Mouse (Mus musculus): ENCODE results near the gene Tmod3. TPM values are rescaled to one million over a fixed set of nuclear protein-coding genes. Genes with fewer than 3 reads are reported as not detected.

Tmod3 gene
- polyA plus RNA-seq, 1 experiment = not detected

DNA sequence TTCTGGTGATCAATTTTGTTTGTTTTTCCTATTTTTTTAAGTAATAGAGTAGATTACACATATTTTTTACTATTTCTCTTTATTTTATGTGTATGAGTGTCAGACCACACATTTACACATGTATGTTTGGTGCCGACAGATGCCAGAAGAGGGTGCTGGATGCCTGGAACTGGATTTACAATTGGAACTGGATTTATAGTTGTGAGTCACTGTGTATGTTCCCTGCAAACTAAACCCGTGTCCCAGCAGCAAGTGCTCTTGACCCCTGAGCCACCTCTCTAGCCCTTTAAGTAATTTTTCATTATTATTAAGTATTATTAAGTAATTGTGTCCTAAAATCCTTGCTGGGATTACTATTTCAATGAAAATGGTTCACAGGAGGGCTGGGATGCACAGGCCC, 37.2 kb downstream of the Tmod3 start:
- TF ChIP-seq CTCF (IDR thresholded peaks at IDR 0.05; ENCODE audit: insufficient read depth, low read depth, low read length) (no peak), POLR2A (IDR thresholded peaks at IDR 0.05; ENCODE audit: insufficient read depth, low read depth, low read length) (no peak)
- H3K4me1 ChIP-seq (ENCODE audit: control insufficient read depth, insufficient read depth, low read length) = peaks cover 2% of the 10 kb centered on the region; the same call in 1 of the 2 replicates
- H3K27ac ChIP-seq (ENCODE audit: insufficient read depth, low read depth, low read length) = 0 out of 2 replicates have a peak overlapping the region, but pooled peaks have one; percentile 62
- 34% methylated on average over 2 of the region's 2 CpGs for WGBS
- H3K4me3 ChIP-seq (ENCODE audit: insufficient read depth, low read depth, low read length) = no peak overlapping the region

DNA sequence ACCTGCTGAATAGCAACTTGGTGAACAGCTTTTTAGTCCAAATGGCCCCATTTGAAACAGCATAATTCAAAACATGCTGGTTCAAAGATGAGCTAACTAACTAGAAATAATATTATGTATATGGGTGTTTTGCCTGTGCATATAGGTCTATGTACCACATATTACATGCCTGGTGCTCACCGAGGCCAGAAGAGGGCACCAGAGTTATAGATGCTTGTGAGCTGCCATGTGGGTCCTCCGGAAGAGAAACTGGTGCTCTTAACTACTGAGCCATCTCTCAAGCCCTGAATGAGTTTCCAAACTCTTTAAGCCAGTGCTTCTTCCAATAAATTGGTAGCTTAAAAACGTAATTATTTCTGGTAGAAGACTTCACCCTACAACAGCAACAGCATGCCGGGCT, 37.7 kb downstream of the Tmod3 start:
- Histone ChIP-seq H3K4me3 (ENCODE audit: insufficient read depth, low read depth, low read length) (no peak overlapping the region), H3K27ac (ENCODE audit: insufficient read depth, low read depth, low read length) (no peak overlapping the region), H3K4me1 (ENCODE audit: control insufficient read depth, insufficient read depth, low read length) (peaks cover 2% of the 10 kb centered on the region; the same call in 1 of the 2 replicates)
- WGBS = 48% methylated on average over 4 of the region's 4 CpGs
- no peak for TF ChIP-seq POLR2A (IDR thresholded peaks at IDR 0.05; ENCODE audit: insufficient read depth, low read depth, low read length)
- no peak for TF ChIP-seq CTCF (IDR thresholded peaks at IDR 0.05; ENCODE audit: insufficient read depth, low read depth, low read length)

DNA sequence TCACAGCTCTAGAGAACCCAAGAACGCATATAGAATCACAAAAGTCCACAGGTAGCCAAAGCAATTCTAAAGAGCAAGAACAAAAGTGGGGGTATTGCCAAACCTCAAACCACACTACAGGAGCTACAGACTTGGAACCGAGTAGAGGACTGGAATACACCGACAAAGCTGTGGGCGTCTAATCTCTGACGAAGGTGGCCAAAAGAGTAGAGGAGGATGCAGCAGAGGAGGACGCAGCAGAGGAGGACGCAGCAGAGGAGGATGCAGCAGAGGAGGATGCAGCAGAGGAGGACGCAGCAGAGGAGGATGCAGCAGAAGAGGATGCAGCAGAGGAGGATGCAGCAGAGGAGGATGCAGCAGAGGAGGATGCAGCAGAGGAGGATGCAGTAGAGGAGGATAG, 38.5 kb downstream of the Tmod3 start:
- H3K4me3 ChIP-seq (ENCODE audit: insufficient read depth, low read depth, low read length) = no peak overlapping the region
- no peak for TF ChIP-seq POLR2A (IDR thresholded peaks at IDR 0.05; ENCODE audit: insufficient read depth, low read depth, low read length)
- TF ChIP-seq CTCF (IDR thresholded peaks at IDR 0.05; ENCODE audit: insufficient read depth, low read depth, low read length) = no peak
- peaks cover 2% of the 10 kb centered on the region; the same call in 1 of the 2 replicates for H3K4me1 ChIP-seq (ENCODE audit: control insufficient read depth, insufficient read depth, low read length)
- H3K27ac ChIP-seq (ENCODE audit: insufficient read depth, low read depth, low read length) = no peak overlapping the region
- 75% methylated on average over 8 of the region's 8 CpGs for WGBS

DNA sequence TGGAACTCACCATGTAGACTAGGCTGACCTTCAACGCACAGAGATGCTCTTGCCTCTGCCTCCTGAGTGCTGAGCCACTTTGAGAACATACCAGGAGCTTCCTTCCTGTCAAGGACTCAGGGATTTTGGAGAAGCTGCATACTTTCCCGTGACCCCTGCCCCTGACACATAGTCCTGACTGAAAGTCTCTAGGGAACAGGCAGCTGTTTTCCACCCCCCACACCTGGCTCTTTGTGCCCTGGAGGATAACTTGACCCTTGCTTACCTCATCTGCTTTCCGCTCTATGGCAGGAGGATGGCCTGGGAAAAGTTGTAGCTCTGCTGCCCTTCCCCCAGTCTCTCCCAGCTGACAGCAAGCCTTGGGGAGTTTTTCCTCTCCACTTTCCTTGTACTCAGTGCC, 41.7 kb downstream of the Tmod3 start:
- Histone ChIP-seq H3K27ac (ENCODE audit: insufficient read depth, low read depth, low read length) (no peak overlapping the region), H3K4me1 (ENCODE audit: control insufficient read depth, insufficient read depth, low read length) (peaks cover 2% of the 10 kb centered on the region; the same call in 1 of the 2 replicates), H3K4me3 (ENCODE audit: insufficient read depth, low read depth, low read length) (no peak overlapping the region)
- 82% methylated on average over 3 of the region's 3 CpGs for WGBS
- TF ChIP-seq POLR2A (IDR thresholded peaks at IDR 0.05; ENCODE audit: insufficient read depth, low read depth, low read length) = no peak

DNA sequence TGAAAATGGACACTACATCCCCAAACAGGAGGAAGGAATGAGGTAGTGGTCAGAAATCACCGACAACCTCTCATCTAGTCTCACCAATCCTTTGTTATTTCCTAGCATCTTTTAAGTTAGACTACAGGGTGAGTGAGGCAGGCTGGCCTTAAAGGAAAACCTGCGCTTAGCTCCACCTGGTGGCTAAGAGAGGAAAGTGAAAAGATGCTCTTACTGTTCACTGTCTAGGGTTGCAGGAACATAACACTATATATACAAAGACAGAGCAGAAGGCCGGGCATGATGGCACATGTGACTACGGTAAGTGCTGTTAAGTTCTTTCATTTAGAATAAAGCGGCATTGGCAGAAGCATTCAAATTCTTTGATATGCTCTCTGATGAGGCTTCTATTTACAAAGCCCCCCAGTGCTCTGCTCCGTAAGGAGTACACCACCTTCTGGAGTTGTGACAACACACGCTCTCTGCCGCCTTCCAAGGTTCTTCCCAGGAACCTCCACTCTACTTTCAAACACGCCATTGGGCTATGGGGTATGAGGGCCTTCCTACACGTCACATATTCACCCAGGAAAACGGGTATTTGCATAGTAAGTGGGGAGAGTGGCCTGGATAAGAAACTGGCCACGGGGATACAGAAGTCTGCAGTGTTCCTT, 43.9 kb downstream of the Tmod3 start:
- Histone ChIP-seq H3K4me3 (ENCODE audit: insufficient read depth, low read depth, low read length) (no peak overlapping the region), H3K4me1 (ENCODE audit: control insufficient read depth, insufficient read depth, low read length) (peaks cover 2% of the 10 kb centered on the region; the same call in 1 of the 2 replicates), H3K27ac (ENCODE audit: insufficient read depth, low read depth, low read length) (no peak overlapping the region)
- WGBS = 56% methylated on average over 12 of the region's 12 CpGs
- TF ChIP-seq POLR2A (IDR thresholded peaks at IDR 0.05; ENCODE audit: insufficient read depth, low read depth, low read length) (no peak), CTCF (IDR thresholded peaks at IDR 0.05; ENCODE audit: insufficient read depth, low read depth, low read length) (no peak)

DNA sequence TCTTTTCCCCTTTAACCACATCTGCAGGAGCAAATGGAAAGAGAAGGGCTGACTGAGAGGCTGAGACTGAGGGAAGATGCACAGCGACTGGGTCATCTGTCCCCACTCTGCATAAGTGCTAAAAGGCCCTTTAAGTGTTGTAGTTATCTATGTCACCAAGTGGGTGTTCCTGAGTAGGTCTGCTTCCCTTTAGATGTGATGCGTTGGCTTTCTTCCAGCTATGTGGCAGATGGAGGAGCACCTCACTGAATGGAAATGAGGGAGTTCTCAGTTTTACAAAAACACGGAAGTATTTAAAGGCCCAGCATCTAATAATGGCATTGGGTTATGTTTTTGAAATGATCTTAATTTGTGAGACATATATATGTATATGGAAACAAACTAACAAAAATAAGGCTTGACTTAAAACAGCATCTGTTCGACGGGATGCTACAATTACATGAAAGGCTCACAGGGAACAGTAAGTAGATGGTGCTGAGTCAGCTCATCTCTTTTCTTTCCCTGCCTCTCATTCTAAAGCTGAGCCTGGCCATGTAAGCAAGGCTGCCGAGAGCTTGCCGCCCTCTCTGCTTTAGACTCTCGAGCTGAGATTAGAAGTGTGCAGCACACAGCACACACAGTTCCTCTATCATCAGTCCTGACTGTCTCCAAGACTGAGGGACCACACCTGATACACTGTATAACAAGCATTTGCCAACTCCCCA, 48.1 kb downstream of the Tmod3 start:
- TF ChIP-seq POLR2A (IDR thresholded peaks at IDR 0.05; ENCODE audit: insufficient read depth, low read depth, low read length) (no peak), CTCF (IDR thresholded peaks at IDR 0.05; ENCODE audit: insufficient read depth, low read depth, low read length) (no peak)
- Histone ChIP-seq H3K27ac (ENCODE audit: insufficient read depth, low read depth, low read length) (peak overlapping the region; percentile 45), H3K4me1 (ENCODE audit: control insufficient read depth, insufficient read depth, low read length) (peaks cover 2% of the 10 kb centered on the region; the same call in 1 of the 2 replicates), H3K4me3 (ENCODE audit: insufficient read depth, low read depth, low read length) (no peak overlapping the region)
- 30% methylated on average over 8 of the region's 8 CpGs for WGBS

DNA sequence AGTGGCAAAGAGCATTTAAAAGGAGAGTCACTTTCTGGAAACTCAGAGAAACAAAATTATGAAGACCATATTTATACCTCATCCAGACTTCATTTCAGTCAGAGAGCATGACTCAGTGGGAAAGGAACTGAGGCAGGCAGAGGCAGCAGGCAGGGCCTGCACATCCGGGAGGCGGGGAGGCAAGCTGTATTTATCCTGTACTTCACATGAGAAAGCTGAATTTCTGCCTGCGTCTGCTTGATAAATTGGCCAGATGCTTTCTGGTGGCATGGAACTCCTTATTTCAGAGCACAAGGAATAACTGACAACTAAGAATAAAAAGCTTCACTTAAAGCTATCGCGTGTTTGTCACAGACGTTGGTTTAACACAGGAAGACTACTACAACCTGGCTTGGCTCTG, 55.1 kb downstream of the Tmod3 start:
- no peak overlapping the region for H3K27ac ChIP-seq (ENCODE audit: insufficient read depth, low read depth, low read length)
- TF ChIP-seq CTCF (IDR thresholded peaks at IDR 0.05; ENCODE audit: insufficient read depth, low read depth, low read length) = no peak
- TF ChIP-seq POLR2A (IDR thresholded peaks at IDR 0.05; ENCODE audit: insufficient read depth, low read depth, low read length) = no peak
- 40% methylated on average over 6 of the region's 6 CpGs for WGBS
- peaks cover 5% of the 10 kb centered on the region for H3K4me1 ChIP-seq (ENCODE audit: control insufficient read depth, insufficient read depth, low read length)
- H3K4me3 ChIP-seq (ENCODE audit: insufficient read depth, low read depth, low read length) = no peak overlapping the region

DNA sequence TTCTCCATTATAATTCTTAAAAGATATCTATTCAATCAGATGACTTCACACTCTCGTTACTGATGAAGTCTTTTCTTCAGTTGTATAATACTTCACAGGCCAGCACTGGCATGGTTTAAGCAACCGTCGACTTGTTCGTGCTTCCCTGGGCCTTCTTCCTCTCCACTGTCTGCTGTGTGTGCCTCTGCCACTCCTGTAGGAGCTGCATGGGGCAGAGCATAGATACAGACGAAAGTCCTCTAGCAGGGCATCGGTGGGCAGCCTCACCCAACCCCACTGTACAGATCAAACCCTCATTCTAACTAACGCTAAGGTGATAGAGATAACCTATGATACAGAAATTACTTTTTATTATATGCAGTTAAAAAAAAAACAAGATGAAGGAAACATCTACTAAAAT, 60.9 kb downstream of the Tmod3 start:
- TF ChIP-seq CTCF (IDR thresholded peaks at IDR 0.05; ENCODE audit: insufficient read depth, low read depth, low read length) (no peak), POLR2A (IDR thresholded peaks at IDR 0.05; ENCODE audit: insufficient read depth, low read depth, low read length) (no peak)
- H3K4me1 ChIP-seq (ENCODE audit: control insufficient read depth, insufficient read depth, low read length) = no peaks in the 10 kb centered on the region
- H3K4me3 ChIP-seq (ENCODE audit: insufficient read depth, low read depth, low read length) = no peak overlapping the region
- no peak overlapping the region for H3K27ac ChIP-seq (ENCODE audit: insufficient read depth, low read depth, low read length)
- WGBS = 91% methylated on average over 7 of the region's 7 CpGs

DNA sequence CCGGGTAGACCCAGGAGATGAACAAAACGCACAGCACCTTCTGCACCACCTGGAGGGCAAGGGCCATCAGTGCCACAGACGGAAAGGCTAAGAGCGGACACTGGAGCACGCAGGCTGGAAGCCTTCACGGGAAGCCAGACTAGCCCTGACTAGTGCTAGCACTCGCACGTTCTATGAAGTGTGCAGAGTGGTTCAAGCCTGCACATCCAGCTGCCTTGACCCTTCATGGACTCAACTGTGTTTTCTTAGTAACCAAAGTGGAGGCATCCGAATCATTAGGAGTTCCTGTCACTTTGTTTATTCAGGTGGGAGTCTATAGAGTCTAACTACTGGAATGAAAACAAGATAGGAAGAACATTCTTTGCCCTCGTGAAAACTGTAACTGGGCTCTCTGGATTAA, 63.5 kb downstream of the Tmod3 start:
- Histone ChIP-seq H3K27ac (ENCODE audit: insufficient read depth, low read depth, low read length) (no peak overlapping the region), H3K4me1 (ENCODE audit: control insufficient read depth, insufficient read depth, low read length) (no peaks in the 10 kb centered on the region), H3K4me3 (ENCODE audit: insufficient read depth, low read depth, low read length) (no peak overlapping the region)
- 85% methylated on average over 10 of the region's 10 CpGs for WGBS
- no peak for TF ChIP-seq CTCF (IDR thresholded peaks at IDR 0.05; ENCODE audit: insufficient read depth, low read depth, low read length)
- TF ChIP-seq POLR2A (IDR thresholded peaks at IDR 0.05; ENCODE audit: insufficient read depth, low read depth, low read length) = no peak
